Mouse (Mus musculus) stomach, postnatal 0 days (tissue): Measurements from ENCODE around the gene Pgp.

Experiments used
- CTCF ChIP-seq: IDR thresholded peaks from 2 replicates; pipeline ENCODE4 v1.5.1; 2016; ENCODE audit warnings: antibody characterized with exemption, low read depth, mild to moderate bottlenecking, moderate library complexity
- EP300 ChIP-seq: optimal IDR thresholded peaks from 2 replicates; pipeline ENCODE3; 2016; ENCODE audit warnings: antibody characterized with exemption

DNA sequence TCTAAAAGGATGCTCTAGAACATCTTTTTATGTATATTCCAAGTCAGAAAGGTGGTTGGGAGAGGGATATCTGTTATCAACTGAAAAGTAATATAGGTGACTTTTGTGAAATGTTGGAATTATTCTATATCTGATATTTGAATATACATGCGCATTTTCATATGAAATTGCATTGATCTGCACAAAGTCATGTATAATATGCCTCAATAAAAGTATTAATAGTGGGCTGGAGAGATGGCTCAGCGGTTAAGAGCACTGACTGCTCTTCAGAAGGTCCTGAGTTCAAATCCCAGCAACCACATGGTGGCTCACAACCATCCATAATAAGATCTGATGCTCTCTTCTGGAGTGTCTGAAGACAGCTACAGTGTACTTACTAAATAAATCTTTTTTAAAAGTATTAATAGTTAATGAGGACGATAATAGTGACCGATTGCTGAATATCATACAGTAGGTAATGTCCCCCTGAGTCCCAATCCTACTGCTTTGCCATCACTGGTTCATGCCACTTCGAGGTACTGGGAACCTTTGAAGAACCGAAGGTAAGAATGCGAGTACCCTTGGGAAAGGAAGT is 769 bp upstream of the Pgp start:
- no peak for TF ChIP-seq CTCF
- TF ChIP-seq EP300 = no peak
